In genomic region chr7:92967381-92968127, GRCm38 (mm10) we compare ENCODE assay signal across 8 mouse cellular contexts.
A peak's percentile ranks its signal among the peaks of the same experiment; 100 is the strongest.
DNase-seq lines count a peak whose midpoint lies in the region; ATAC-seq lines count a peak whose summit lies in the region.

No protein-coding gene starts in this region.

- H3K36me3 ChIP-seq in liver, embryonic 11.5 days (ENCODE audit: control insufficient read depth, insufficient read depth, low read length) = no peaks in the 10 kb centered on the region
- no peaks in the 10 kb centered on the region for H3K36me3 ChIP-seq in liver, embryonic 12.5 days
- no peaks in the 10 kb centered on the region for H3K36me3 ChIP-seq in midbrain, embryonic 12.5 days

- H3K27ac ChIP-seq in liver, embryonic 11.5 days (ENCODE audit: low read depth, low read length) = no peak overlapping the region
- no peak overlapping the region for H3K27ac ChIP-seq in liver, embryonic 12.5 days
- no peak overlapping the region for H3K27ac ChIP-seq in midbrain, embryonic 12.5 days (replicated peaks)

- H3K9ac ChIP-seq in liver, embryonic 11.5 days (ENCODE audit: low read depth, low read length) = no peak overlapping the region
- H3K9ac ChIP-seq in liver, embryonic 12.5 days = no peak overlapping the region
- H3K9ac ChIP-seq in midbrain, embryonic 12.5 days (replicated peaks) = no peak overlapping the region

- no peaks in the 10 kb centered on the region for H3K9me3 ChIP-seq in liver, embryonic 11.5 days (ENCODE audit: control insufficient read depth, low read length)
- no peaks in the 10 kb centered on the region for H3K9me3 ChIP-seq in liver, embryonic 12.5 days (replicated peaks)
- H3K9me3 ChIP-seq in midbrain, embryonic 12.5 days = no peaks in the 10 kb centered on the region

- ATAC-seq in liver, embryonic 11.5 days (replicated peaks; ENCODE audit: low FRiP score) = peak; percentile 45; the same call in 1 of the 2 replicates
- no peak for ATAC-seq in liver, embryonic 12.5 days
- ATAC-seq in granulocyte monocyte progenitor cell, adult 5-6 weeks (replicated peaks; ENCODE audit: poor library complexity, severe bottlenecking) = peak; percentile 80
- ATAC-seq in midbrain, embryonic 12.5 days (ENCODE audit: low FRiP score, low read depth) = peak; percentile 91
- no peak for ATAC-seq in erythroblast, adult 5-6 weeks (replicated peaks; ENCODE audit: low FRiP score, poor library complexity, severe bottlenecking)

- DNase-seq in liver, embryonic 11.5 days (ENCODE audit: low spot score) = no peak
- peak; percentile 67 to 70 for DNase-seq in cerebellum, postnatal 10 days
- DNase-seq in layer of hippocampus, adult 9-11 months = peak; percentile 12
- no peak for DNase-seq in ovary, postnatal 10 days (ENCODE audit: low spot score)

- no peaks in the 10 kb centered on the region for H3K4me1 ChIP-seq in liver, embryonic 11.5 days (replicated peaks; ENCODE audit: control insufficient read depth, insufficient read depth, low read length)
- H3K4me1 ChIP-seq in liver, embryonic 12.5 days = no peaks in the 10 kb centered on the region
- H3K4me1 ChIP-seq in midbrain, embryonic 12.5 days = peaks cover 4% of the 10 kb centered on the region; the same call in 1 of the 2 replicates

- no peaks in the 10 kb centered on the region for H3K27me3 ChIP-seq in liver, embryonic 11.5 days (replicated peaks; ENCODE audit: control insufficient read depth, insufficient read depth, low read length)
- no peaks in the 10 kb centered on the region for H3K27me3 ChIP-seq in liver, embryonic 12.5 days (replicated peaks)
- peaks cover 12% of the 10 kb centered on the region; the same call in 1 of the 2 replicates for H3K27me3 ChIP-seq in midbrain, embryonic 12.5 days

- no peak overlapping the region for H3K4me3 ChIP-seq in liver, embryonic 11.5 days (ENCODE audit: low read depth, low read length)
- no peak overlapping the region for H3K4me3 ChIP-seq in liver, embryonic 12.5 days
- no peak overlapping the region for H3K4me3 ChIP-seq in midbrain, embryonic 12.5 days

- H3K4me2 ChIP-seq in liver, embryonic 11.5 days = no peak overlapping the region
- H3K4me2 ChIP-seq in liver, embryonic 12.5 days = no peak overlapping the region
- no peak overlapping the region for H3K4me2 ChIP-seq in midbrain, embryonic 12.5 days (replicated peaks)

- WGBS in liver, embryonic 11.5 days = 65% methylated on average over 10 of the region's 10 CpGs
- 61% methylated on average over 10 of the region's 10 CpGs for WGBS in liver, embryonic 12.5 days (ENCODE audit: insufficient replicate concordance)
- 56% methylated on average over 10 of the region's 10 CpGs for WGBS in midbrain, embryonic 12.5 days

Comparison
In these comparisons a context has a peak if more than half of its experiments do, and no peak if none do; other contexts are left out.
1. ATAC-seq: peak in liver, embryonic 11.5 days (single experiment), granulocyte monocyte progenitor cell, adult 5-6 weeks (single experiment) and midbrain, embryonic 12.5 days (single experiment); none in liver, embryonic 12.5 days (single experiment) and erythroblast, adult 5-6 weeks (single experiment).
2. DNase-seq: peak in cerebellum, postnatal 10 days (2 of 2) and layer of hippocampus, adult 9-11 months (single experiment); none in liver, embryonic 11.5 days (single experiment) and ovary, postnatal 10 days (single experiment).